In the genomic region with DNA sequence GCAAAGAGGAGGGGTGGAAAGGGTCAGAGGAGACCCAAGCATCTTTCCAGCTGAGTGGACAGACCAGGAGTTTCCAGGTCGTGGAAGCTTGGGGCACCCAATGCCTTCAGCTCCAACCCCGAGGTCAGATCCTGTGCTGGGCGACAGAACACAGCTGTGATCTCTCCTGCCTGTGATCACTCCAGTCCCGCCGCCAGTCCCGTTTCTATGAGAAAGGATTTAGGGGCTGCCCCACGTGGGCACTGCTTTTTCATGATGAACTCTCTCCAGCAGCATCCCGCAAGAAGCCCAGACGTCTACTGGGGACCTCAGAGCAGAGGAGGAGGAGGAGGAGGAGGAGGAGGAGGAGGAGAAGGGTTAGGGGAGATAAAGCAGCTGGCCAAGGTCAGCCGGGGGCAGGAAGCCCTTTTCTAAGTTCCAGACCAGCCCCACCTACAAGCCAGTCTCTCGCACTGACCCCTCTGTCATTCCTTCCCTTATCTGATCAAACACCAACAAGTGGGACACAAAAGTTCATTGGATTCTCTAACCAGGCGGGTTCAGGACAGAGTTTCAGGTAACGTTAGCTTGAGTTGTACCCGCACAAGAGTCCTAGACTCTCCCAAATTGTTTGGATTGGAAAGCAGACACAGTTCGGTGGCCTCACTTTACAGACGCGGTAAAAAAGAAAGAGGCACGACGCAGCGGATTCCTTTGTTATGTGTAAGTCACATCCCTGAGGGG, we compare ENCODE assay signal across 8 mouse cellular contexts. TPM values are rescaled to one million over a fixed set of nuclear protein-coding genes. Genes with fewer than 3 reads are reported as not detected.
DNase-seq lines count a peak whose midpoint lies in the region; ATAC-seq and TF ChIP-seq lines count a peak whose summit lies in the region.

No protein-coding gene starts in this region.

- no peak for ATAC-seq in forebrain, embryonic 13.5 days
- ATAC-seq in midbrain, embryonic 14.5 days (ENCODE audit: low FRiP score, low TSS enrichment), result no peak

- no peaks in the 10 kb centered on the region for H3K36me3 ChIP-seq in thymus, adult 2 months (ENCODE audit: control insufficient read depth, insufficient read depth, low read length)
- peaks cover 10% of the 10 kb centered on the region; the same call in 1 of the 2 replicates for H3K36me3 ChIP-seq in forebrain, embryonic 13.5 days (ENCODE audit: poor library complexity, severe bottlenecking)
- H3K36me3 ChIP-seq in limb, embryonic 10.5 days, result peaks cover 24% of the 10 kb centered on the region
- H3K36me3 ChIP-seq in midbrain, embryonic 14.5 days (ENCODE audit: control insufficient read depth, insufficient read depth, low read length), result no peaks in the 10 kb centered on the region

- peak overlapping the region; percentile 99 for H3K4me3 ChIP-seq in thymus, adult 2 months (ENCODE audit: control insufficient read depth, insufficient read depth, low read length)
- peak overlapping the region; percentile 64 for H3K4me3 ChIP-seq in forebrain, embryonic 13.5 days
- peak overlapping the region; percentile 72 for H3K4me3 ChIP-seq in limb, embryonic 10.5 days
- peak overlapping the region; percentile 47 for H3K4me3 ChIP-seq in midbrain, embryonic 14.5 days (replicated peaks; ENCODE audit: low read depth, low read length)

- peak overlapping the region; percentile 90 for H3K4me2 ChIP-seq in forebrain, embryonic 13.5 days
- H3K4me2 ChIP-seq in midbrain, embryonic 14.5 days (ENCODE audit: low read length), result peak overlapping the region; percentile 82

- 2% methylated on average over 20 of the region's 20 CpGs for WGBS in thymus, adult 2 months
- WGBS in forebrain, embryonic 13.5 days, result 1% methylated on average over 20 of the region's 20 CpGs
- WGBS in limb, embryonic 10.5 days, result 2% methylated on average over 20 of the region's 20 CpGs
- WGBS in midbrain, embryonic 14.5 days, result 2% methylated on average over 20 of the region's 20 CpGs

- H3K9ac ChIP-seq in forebrain, embryonic 13.5 days, result peak overlapping the region; percentile 71
- H3K9ac ChIP-seq in midbrain, embryonic 14.5 days (replicated peaks; ENCODE audit: low read length), result no peak overlapping the region; the same call in 1 of the 2 replicates

- H3K27ac ChIP-seq in thymus, adult 2 months (ENCODE audit: control insufficient read depth, insufficient read depth, low read length), result no peak overlapping the region
- no peak overlapping the region; the same call in 1 of the 2 replicates for H3K27ac ChIP-seq in forebrain, embryonic 13.5 days
- H3K27ac ChIP-seq in limb, embryonic 10.5 days, result peak overlapping the region; percentile 92
- H3K27ac ChIP-seq in midbrain, embryonic 14.5 days (replicated peaks; ENCODE audit: low read depth, low read length), result no peak overlapping the region

- peaks cover 15% of the 10 kb centered on the region for H3K4me1 ChIP-seq in thymus, adult 2 months (replicated peaks; ENCODE audit: control insufficient read depth, insufficient read depth, low read length)
- peaks cover 28% of the 10 kb centered on the region for H3K4me1 ChIP-seq in forebrain, embryonic 13.5 days
- peaks cover 32% of the 10 kb centered on the region for H3K4me1 ChIP-seq in limb, embryonic 10.5 days
- H3K4me1 ChIP-seq in midbrain, embryonic 14.5 days (ENCODE audit: control insufficient read depth, insufficient read depth, low read length), result 0 out of 2 replicates have a peak, but pooled peaks cover 10% of the 10 kb centered on the region

- peak; percentile 9 for DNase-seq in thymus, adult 2 months
- no peak for DNase-seq in thymus, adult 18-20 months
- peak; percentile 50 for DNase-seq in limb, embryonic 10.5 days (ENCODE audit: low spot score)
- DNase-seq in midbrain, embryonic 14.5 days, result peak; percentile 36
- no peak for DNase-seq in spleen, postnatal 14 days (ENCODE audit: low spot score in 2 of 2)
- DNase-seq in cerebellum, postnatal 14 days, result no peak
- no peak for DNase-seq in layer of hippocampus, postnatal 10 days (ENCODE audit: low spot score in 2 of 2)

- no peak for TF ChIP-seq CTCF in thymus, adult 2 months (IDR thresholded peaks at IDR 0.05; ENCODE audit: borderline replicate concordance, control insufficient read depth, extremely low read depth, insufficient read depth, low read length, poor library complexity)

- no peak for TF ChIP-seq POLR2A in thymus, adult 2 months (IDR thresholded peaks at IDR 0.05; ENCODE audit: control insufficient read depth, extremely low read depth, insufficient read depth, low read length, poor library complexity)

- H3K27me3 ChIP-seq in thymus, adult 2 months (ENCODE audit: control insufficient read depth, insufficient read depth, low read length), result no peaks in the 10 kb centered on the region
- no peaks in the 10 kb centered on the region for H3K27me3 ChIP-seq in forebrain, embryonic 13.5 days
- no peaks in the 10 kb centered on the region for H3K27me3 ChIP-seq in limb, embryonic 10.5 days (ENCODE audit: low read depth, poor library complexity, severe bottlenecking)
- H3K27me3 ChIP-seq in midbrain, embryonic 14.5 days (ENCODE audit: control insufficient read depth, insufficient read depth, low read length), result no peaks in the 10 kb centered on the region

- no peaks in the 10 kb centered on the region for H3K9me3 ChIP-seq in forebrain, embryonic 13.5 days (replicated peaks)
- H3K9me3 ChIP-seq in limb, embryonic 10.5 days (replicated peaks), result no peaks in the 10 kb centered on the region
- no peaks in the 10 kb centered on the region for H3K9me3 ChIP-seq in midbrain, embryonic 14.5 days (ENCODE audit: control insufficient read depth, low read length)

RNA-seq across cellular contexts. Expression of gene Mfge8, which starts 0.8 kb away (rescaled TPM):
- polyA plus RNA-seq in thymus, adult 2 months (2012; rRNA removed), result 144 and 150 TPM in 2 replicates
- polyA plus RNA-seq in forebrain, embryonic 13.5 days (2015; fragmentation: Nextera tagmentation; extraction: Ambion mirVana), result 80.3 and 85.9 TPM in 2 replicates
- polyA plus RNA-seq in limb, embryonic 10.5 days (2016; fragmentation: Nextera tagmentation; extraction: Ambion mirVana), result 161 and 176 TPM in 2 replicates
- polyA plus RNA-seq in midbrain, embryonic 14.5 days (2014; fragmentation: Nextera tagmentation; extraction: Ambion mirVana), result 93.5 and 112 TPM in 2 replicates
- 100 to 1,000 TPM; 184 to 195 TPM for total RNA-seq in layer of hippocampus, postnatal 10 days (2021)

RNA-seq across cellular contexts. Expression of gene Hapln3, which starts 17.3 kb away (rescaled TPM):
- polyA plus RNA-seq in thymus, adult 2 months (2012; rRNA removed), result 0.37 and 0.43 TPM in 2 replicates
- polyA plus RNA-seq in forebrain, embryonic 13.5 days (2015; fragmentation: Nextera tagmentation; extraction: Ambion mirVana), result 1.9 TPM in 2 replicates
- polyA plus RNA-seq in limb, embryonic 10.5 days (2016; fragmentation: Nextera tagmentation; extraction: Ambion mirVana), result 1.9 and 2.3 TPM in 2 replicates
- polyA plus RNA-seq in midbrain, embryonic 14.5 days (2014; fragmentation: Nextera tagmentation; extraction: Ambion mirVana), result 1.3 and 1.7 TPM in 2 replicates
- total RNA-seq in layer of hippocampus, postnatal 10 days (2021), result 10 to 100 TPM in 1 of 2 experiments, 1 to 10 TPM in 1; 9.1 to 11.6 TPM

Comparison
In these comparisons a context has a peak if more than half of its experiments do, and no peak if none do; other contexts are left out.
1. DNase-seq: peak in thymus, adult 2 months (single experiment), limb, embryonic 10.5 days (single experiment) and midbrain, embryonic 14.5 days (single experiment); none in thymus, adult 18-20 months (0 of 2), spleen, postnatal 14 days (0 of 2), cerebellum, postnatal 14 days (0 of 2) and layer of hippocampus, postnatal 10 days (0 of 2).
2. H3K4me3 ChIP-seq: peak in every context shown above with its lines; median percentile 99 in thymus, adult 2 months; 72 in limb, embryonic 10.5 days; 64 in forebrain, embryonic 13.5 days; 47 in midbrain, embryonic 14.5 days.